Mouse (Mus musculus): ENCODE measurements at regions not wholly inside any gene's neighbourhood (a gene's known extent, or its start where the extent isn't known, plus 50 kb on each side); places are given as distances from the start of the nearest gene placed in this dataset.

DNA sequence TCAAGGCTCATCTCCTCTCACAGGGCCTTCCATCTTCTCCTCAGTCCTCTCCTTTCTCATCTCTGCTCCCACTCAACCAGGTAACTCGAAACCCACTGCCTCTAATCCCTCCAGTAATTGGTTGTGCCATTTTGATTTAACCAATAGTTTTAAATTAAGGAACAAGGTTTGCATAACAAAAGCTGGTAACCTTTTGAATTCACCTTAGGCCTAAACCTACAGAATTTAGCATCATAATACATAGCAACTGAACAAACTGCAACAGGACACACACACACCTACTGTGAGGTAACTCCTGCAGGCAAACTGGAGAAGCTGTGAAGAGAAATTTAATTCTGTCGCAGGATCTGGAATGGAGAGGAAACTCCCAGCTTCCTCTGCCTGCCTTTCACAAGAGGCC, 66.9 kb upstream of the Mboat1 start:
- TF ChIP-seq CTCF (IDR thresholded peaks at IDR 0.05; ENCODE audit: low read depth, low read length) (no peak), POLR2A (IDR thresholded peaks at IDR 0.05; ENCODE audit: insufficient read depth, low read length) (no peak)
